Mouse (Mus musculus): Measurements from ENCODE around the gene H2al1b. TPM values are rescaled to one million over a fixed set of nuclear protein-coding genes. Genes with fewer than 3 reads are reported as not detected.
"Not testable (repeated sequence)": the region's sequence is repeated elsewhere in the genome, so short reads cannot be mapped to it uniquely, and the experiment has no call there.

The H2al1b gene
- polyA plus RNA-seq, 1 experiment from 2014 or later, result not detected

- not testable (repeated sequence) for H3K4me1 ChIP-seq (replicated peaks; ENCODE audit: control insufficient read depth, insufficient read depth, low read length); ATAC-seq (ENCODE audit: low FRiP score); H3K27ac ChIP-seq; H3K9ac ChIP-seq; H3K36me3 ChIP-seq (replicated peaks; ENCODE audit: control insufficient read depth, insufficient read depth); H3K9me3 ChIP-seq (ENCODE audit: control insufficient read depth, low read length); H3K4me3 ChIP-seq (replicated peaks; ENCODE audit: low read length); DNase-seq (ENCODE audit: low spot score); H3K4me2 ChIP-seq (replicated peaks); H3K27me3 ChIP-seq (ENCODE audit: control insufficient read depth, insufficient read depth, low read length)
- no CpG with 5 or more reads among the region's 6 CpGs for WGBS
These were observed 19.0 kb downstream of the H2al1b start, which contains the start of gene H2al1h for GRCm38 (mm10) chrX:11321192-11321591. Gene H2al1h, plus strand, starts transcription at chrX:11321492.

GRCm38 (mm10) chrX:11324359-11324758, 22.1 kb downstream of the H2al1b start, which contains the start of gene H2al1i:
Gene H2al1i, plus strand, starts transcription at chrX:11324659.
- not testable (repeated sequence) for H3K9ac ChIP-seq; H3K4me3 ChIP-seq (replicated peaks; ENCODE audit: low read length); H3K4me2 ChIP-seq (replicated peaks); H3K27me3 ChIP-seq (ENCODE audit: control insufficient read depth, insufficient read depth, low read length); DNase-seq (ENCODE audit: low spot score); ATAC-seq (ENCODE audit: low FRiP score); H3K4me1 ChIP-seq (replicated peaks; ENCODE audit: control insufficient read depth, insufficient read depth, low read length); H3K36me3 ChIP-seq (replicated peaks; ENCODE audit: control insufficient read depth, insufficient read depth); H3K9me3 ChIP-seq (ENCODE audit: control insufficient read depth, low read length); H3K27ac ChIP-seq
- WGBS, result no CpG with 5 or more reads among the region's 5 CpGs

GRCm38 (mm10) chrX:11327522-11327921, 25.3 kb downstream of the H2al1b start, which contains the start of gene H2al1j:
Gene H2al1j, plus strand, starts transcription at chrX:11327822.
- H3K9me3 ChIP-seq (ENCODE audit: control insufficient read depth, low read length), result not testable (repeated sequence)

GRCm38 (mm10) chrX:11345762-11346161, 43.5 kb downstream of the H2al1b start:
- no peaks in the 10 kb centered on the region for H3K27me3 ChIP-seq (ENCODE audit: control insufficient read depth, insufficient read depth, low read length)
- no peak overlapping the region for H3K4me2 ChIP-seq (replicated peaks)
- no peak overlapping the region for H3K9ac ChIP-seq
- no peaks in the 10 kb centered on the region for H3K36me3 ChIP-seq (replicated peaks; ENCODE audit: control insufficient read depth, insufficient read depth)
- no peaks in the 10 kb centered on the region for H3K9me3 ChIP-seq (ENCODE audit: control insufficient read depth, low read length)
- no peak for ATAC-seq (ENCODE audit: low FRiP score)
- 0 out of 2 replicates have a peak, but pooled peaks cover 3% of the 10 kb centered on the region for H3K4me1 ChIP-seq (replicated peaks; ENCODE audit: control insufficient read depth, insufficient read depth, low read length)
- no peak for DNase-seq (ENCODE audit: low spot score)
- H3K27ac ChIP-seq, result no peak overlapping the region
- H3K4me3 ChIP-seq (replicated peaks; ENCODE audit: low read length), result no peak overlapping the region
- 60% methylated on average over 9 of the region's 9 CpGs for WGBS

More at GRCm38 (mm10) chrX:11327522-11327921, 25.3 kb downstream of the H2al1b start, which contains the start of gene H2al1j:
- not testable (repeated sequence) for H3K27ac ChIP-seq; H3K4me1 ChIP-seq (replicated peaks; ENCODE audit: control insufficient read depth, insufficient read depth, low read length); DNase-seq (ENCODE audit: low spot score); H3K4me3 ChIP-seq (replicated peaks; ENCODE audit: low read length); H3K9ac ChIP-seq; H3K4me2 ChIP-seq (replicated peaks); ATAC-seq (ENCODE audit: low FRiP score); H3K36me3 ChIP-seq (replicated peaks; ENCODE audit: control insufficient read depth, insufficient read depth); H3K27me3 ChIP-seq (ENCODE audit: control insufficient read depth, insufficient read depth, low read length)
- 97% methylated on average over 2 of the region's 2 CpGs for WGBS

GRCm38 (mm10) chrX:11346756-11347155, 44.5 kb downstream of the H2al1b start:
- Histone ChIP-seq H3K27me3 (ENCODE audit: control insufficient read depth, insufficient read depth, low read length) (no peaks in the 10 kb centered on the region), H3K27ac (no peak overlapping the region), H3K4me2 (replicated peaks) (no peak overlapping the region), H3K4me3 (replicated peaks; ENCODE audit: low read length) (no peak overlapping the region), H3K36me3 (replicated peaks; ENCODE audit: control insufficient read depth, insufficient read depth) (no peaks in the 10 kb centered on the region), H3K9ac (no peak overlapping the region), H3K4me1 (replicated peaks; ENCODE audit: control insufficient read depth, insufficient read depth, low read length) (0 out of 2 replicates have a peak, but pooled peaks cover 3% of the 10 kb centered on the region), H3K9me3 (ENCODE audit: control insufficient read depth, low read length) (no peaks in the 10 kb centered on the region)
- WGBS, result 87% methylated on average over 3 of the region's 3 CpGs
- ATAC-seq (ENCODE audit: low FRiP score) (no peak), DNase-seq (ENCODE audit: low spot score) (no peak)

Other genes with a start within 250 kb of the H2al1b start
- not detected in 2 replicates for gene H2al1a, start 3.2 kb upstream of the H2al1b start, polyA plus RNA-seq (2014; fragmentation: Nextera tagmentation; extraction: Ambion mirVana)
- not detected in 2 replicates for gene H2al1c, start 3.2 kb downstream of the H2al1b start, polyA plus RNA-seq (2014; fragmentation: Nextera tagmentation; extraction: Ambion mirVana)
- gene H2al1d, start 6.4 kb downstream of the H2al1b start, polyA plus RNA-seq (2014; fragmentation: Nextera tagmentation; extraction: Ambion mirVana), result not detected in 2 replicates
- gene H2al1e, start 9.5 kb downstream of the H2al1b start, polyA plus RNA-seq (2014; fragmentation: Nextera tagmentation; extraction: Ambion mirVana), result not detected in 2 replicates
- not detected in 2 replicates for gene H2al1f, start 12.7 kb downstream of the H2al1b start, polyA plus RNA-seq (2014; fragmentation: Nextera tagmentation; extraction: Ambion mirVana)
- not detected in 2 replicates for gene H2al1g, start 15.8 kb downstream of the H2al1b start, polyA plus RNA-seq (2014; fragmentation: Nextera tagmentation; extraction: Ambion mirVana)
- not detected in 2 replicates for gene H2al1h, start 19.1 kb downstream of the H2al1b start, polyA plus RNA-seq (2014; fragmentation: Nextera tagmentation; extraction: Ambion mirVana)
- not detected in 2 replicates for gene H2al1i, start 22.2 kb downstream of the H2al1b start, polyA plus RNA-seq (2014; fragmentation: Nextera tagmentation; extraction: Ambion mirVana)
- gene H2al1j, start 25.4 kb downstream of the H2al1b start, polyA plus RNA-seq (2014; fragmentation: Nextera tagmentation; extraction: Ambion mirVana), result not detected in 2 replicates